Mouse (Mus musculus): Measurements from ENCODE around the gene Wdr49.

GRCm38 (mm10) chr3:75276522-75276921, 205.4 kb downstream of the Wdr49 start:
- TF ChIP-seq POLR2A (IDR thresholded peaks at IDR 0.05; ENCODE audit: low read depth, low read length) (no peak), EP300 (IDR thresholded peaks at IDR 0.05; ENCODE audit: low read length) (no peak), ZNF384 (IDR thresholded peaks at IDR 0.05; ENCODE audit: low read depth, low read length) (no peak), MAZ (IDR thresholded peaks at IDR 0.05; ENCODE audit: low read depth, low read length) (no peak), CHD2 (IDR thresholded peaks at IDR 0.05; ENCODE audit: low read length) (no peak), CTCF (conservative IDR thresholded peaks at IDR 0.05 in 1 of 2, IDR thresholded peaks at IDR 0.05 in 1 of 2; ENCODE audit: low read depth in 2 of 2, low read length in 2 of 2) (no peak), MAX (IDR thresholded peaks at IDR 0.05; ENCODE audit: low read length) (no peak), GABPA (IDR thresholded peaks at IDR 0.05; ENCODE audit: insufficient replicate concordance, low read depth, low read length) (no peak), ZKSCAN1 (IDR thresholded peaks at IDR 0.05; ENCODE audit: borderline replicate concordance, low read depth, low read length) (no peak)
